Mouse (Mus musculus): ENCODE results near the gene Nckap5l.

The Nckap5l gene

DNA sequence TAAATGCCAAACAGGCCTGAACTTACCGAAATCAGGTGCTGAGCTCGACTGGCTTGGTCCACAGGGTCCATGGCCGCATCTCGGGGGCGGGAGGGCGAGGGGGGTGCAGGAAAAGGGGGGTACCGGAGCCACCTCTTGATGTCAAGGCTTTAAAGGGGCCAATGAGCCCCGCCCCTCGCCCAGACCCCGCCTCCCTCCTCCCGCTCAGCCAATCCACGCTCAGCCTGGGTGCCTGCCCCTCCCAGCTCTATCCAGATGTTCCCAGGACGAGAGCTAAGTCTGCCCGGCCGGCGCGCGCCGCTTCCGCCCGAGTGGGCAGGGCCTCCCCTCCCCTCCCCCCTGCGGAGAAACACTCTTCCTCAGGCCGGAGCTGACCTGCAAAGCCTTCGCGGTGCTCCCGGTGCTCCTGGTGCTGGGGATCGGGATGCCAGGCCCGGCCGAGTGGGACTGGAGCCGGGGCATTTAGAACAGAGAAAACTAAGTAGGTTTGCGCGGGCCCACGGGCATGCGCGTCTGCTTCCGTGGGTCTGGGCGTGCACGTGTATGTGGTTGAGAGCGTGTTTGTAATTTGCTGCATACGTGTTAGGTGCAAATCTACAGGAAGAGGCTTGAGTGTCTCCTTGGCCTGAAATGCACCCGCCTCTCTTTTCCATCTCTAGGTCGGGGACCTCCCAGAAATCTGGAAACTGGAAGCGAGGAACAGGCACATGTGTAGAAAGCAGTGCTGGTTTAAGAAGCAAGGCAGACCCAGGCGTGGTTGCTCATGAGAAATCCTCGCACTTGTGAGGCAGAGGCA is at the start of gene Nckap5l:
Gene Nckap5l (minus strand): TSS at position 143 of the 796 bp plus-strand sequence.
- DNase-seq (ENCODE audit: low spot score in 2 of 2): peak; percentile 86 to 88

DNA sequence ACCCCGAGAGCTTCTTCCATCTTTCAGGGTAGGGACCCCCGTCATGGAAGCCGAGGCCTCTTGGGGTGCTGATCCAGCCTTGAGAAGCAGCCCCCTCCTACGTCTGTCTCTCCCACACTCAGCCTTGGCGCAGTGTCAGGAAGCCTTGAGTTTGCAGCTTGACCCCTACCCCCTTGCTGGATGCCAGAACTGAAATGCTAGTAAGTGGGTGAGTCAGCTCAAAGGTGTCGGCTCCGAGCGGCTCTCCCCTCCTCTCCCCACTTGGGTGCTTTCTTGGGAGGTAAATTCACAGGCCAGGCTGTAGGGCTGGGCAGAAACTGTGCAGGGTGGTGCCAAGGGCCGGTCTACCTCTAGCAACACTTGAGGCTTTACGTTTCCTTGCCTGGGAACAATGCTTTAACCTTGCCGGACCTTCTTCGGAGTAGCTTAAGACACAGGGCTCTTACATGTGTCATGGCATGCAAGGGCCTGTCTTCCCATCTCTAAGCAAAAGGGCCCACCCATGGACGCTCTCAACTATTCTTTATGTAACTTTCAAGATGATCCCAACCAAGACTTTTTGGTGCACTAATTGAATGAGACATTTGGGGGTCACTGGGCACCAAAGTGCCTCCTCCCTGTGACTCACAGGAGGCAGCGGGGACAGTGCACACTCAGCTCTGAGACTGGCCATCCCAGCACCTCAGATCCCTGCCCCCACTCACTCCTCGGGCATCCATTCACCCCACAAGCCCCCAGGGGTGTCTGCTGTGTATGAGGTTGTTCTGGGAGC is 48.0 kb upstream of the Nckap5l start:
- no peak for DNase-seq (ENCODE audit: low spot score in 2 of 2)

DNA sequence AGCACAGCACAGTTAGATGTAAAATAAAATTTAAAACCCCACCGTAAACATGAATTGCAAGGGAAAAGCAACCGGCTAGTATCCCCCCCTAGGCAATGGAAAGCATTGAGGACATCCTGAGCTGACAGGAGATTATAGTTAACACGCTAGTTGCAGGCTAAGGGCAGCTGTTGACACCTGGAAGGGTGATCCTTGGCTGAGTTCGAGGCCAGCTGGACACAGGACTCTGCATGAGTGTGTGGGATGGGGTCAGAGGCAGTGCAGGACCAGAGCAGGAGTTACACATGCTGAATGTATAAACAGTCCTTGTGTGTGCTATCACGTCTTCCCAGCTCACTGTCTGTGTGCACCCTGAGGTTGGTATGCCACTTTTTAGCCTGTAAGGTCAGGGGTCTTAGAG is 45.7 kb upstream of the Nckap5l start:
- no peak for DNase-seq (ENCODE audit: low spot score in 2 of 2)

DNA sequence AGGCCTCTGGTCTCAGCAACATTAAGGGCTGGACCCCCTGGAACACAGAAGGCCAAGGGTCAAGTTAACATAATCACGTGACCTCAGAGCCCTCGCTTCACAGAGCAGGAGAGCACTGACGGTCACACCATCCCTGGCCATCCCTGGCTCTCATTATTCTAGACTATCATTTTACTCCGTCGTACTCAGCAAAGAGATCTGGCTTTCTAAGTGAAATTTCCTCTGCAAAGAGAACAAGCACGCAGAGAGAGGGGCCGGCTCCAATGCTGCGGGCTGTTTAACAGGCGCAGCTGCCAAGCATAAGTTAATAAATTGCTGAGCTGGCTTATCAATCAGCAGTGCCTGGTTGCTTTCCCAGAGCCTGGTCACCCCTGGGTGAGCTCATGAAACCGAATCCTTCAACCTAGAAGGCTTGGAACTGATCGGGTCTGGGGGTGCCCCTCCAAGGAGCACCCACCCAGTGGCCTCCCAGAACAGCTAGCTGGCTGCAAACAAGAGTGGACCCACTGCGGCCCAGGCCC is 44.8 kb upstream of the Nckap5l start:
- no peak for DNase-seq (ENCODE audit: low spot score in 2 of 2)

DNA sequence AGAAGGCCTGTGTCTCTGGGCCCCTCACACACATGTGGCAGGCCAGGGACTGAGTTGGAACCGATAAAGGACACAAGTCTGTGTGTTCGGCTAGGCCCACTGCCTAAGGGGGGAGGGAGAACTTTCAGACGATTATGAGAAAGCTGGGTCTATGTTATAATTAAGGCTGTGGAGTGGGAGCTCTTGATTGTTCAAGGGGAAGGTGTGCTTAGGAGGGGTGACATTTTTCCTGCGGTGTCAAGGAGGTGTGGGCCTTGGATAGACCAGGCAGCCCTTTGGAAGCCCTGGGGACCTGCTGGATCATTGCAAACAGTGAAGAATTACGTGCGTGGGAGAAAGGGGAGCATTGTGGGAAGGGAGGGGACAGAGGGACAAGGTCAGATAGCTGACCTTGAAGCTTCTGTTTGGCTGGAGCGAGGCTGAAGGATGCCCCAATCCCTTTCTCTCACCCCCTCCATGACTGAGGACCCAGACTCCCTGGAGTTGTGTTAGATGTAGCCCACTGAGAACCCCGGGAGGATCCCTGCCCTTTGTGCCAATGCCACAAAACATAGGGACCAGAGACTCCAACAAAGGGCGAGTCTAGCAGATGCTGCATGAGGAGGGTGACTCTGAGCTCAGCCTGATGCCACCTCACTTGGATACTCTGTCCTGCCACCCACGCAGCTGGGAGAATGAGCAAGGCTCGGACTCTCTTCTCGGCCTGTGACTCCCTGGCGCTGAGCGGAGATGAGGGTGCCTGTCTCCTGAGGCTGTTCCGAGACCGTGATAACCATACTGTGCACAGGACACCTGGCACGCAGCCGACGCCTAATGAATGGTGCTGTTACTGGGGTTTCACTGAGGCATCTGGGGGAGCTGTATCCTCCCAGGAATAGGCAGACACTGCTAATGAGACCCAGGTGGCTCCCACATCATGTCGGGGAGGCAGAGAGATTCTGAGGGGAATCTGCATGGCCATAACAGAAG is 44.0 kb upstream of the Nckap5l start:
- DNase-seq (ENCODE audit: low spot score in 2 of 2): peak; percentile 55 to 56

DNA sequence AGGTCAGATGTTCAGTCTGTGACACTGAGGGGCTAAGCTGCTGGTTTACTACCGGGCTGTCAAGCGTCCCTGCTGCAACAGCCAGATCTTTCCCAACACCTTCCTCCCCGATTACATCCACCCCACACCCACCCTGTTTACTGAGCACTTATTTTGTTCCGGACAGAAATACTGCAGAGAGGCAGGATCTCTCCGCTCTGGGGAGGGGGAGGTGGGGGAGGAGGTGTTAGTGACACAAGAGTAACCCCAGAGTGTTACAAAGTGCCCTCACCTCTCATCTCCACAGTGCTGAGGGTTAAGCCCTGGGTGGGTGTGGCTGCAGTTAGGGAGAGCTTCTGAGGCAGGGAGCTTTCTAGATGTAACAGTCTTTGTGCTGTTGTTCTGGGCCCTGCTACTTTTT is 42.8 kb upstream of the Nckap5l start:
- DNase-seq (ENCODE audit: low spot score in 2 of 2): no peak

DNA sequence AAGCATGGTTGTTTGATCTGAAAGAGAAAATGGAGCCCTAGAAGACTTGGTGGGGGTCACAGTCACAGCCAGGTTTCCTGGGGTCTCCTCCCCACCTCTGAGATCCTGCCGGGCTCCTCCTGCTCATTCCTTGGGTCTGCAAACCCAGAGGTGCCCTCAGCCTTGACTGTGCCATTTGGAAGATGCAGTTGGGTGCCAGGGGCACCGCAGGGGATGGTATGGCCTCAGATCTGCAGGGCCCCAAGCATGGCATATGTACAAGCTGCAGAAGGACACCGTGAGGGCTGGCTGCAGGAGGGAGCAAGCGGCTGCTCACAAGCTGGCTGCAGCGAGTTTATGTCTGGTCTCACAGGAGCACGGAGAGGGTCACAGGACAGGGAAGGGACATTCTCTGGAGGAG is 42.2 kb upstream of the Nckap5l start:
- no peak for DNase-seq (ENCODE audit: low spot score in 2 of 2)

DNA sequence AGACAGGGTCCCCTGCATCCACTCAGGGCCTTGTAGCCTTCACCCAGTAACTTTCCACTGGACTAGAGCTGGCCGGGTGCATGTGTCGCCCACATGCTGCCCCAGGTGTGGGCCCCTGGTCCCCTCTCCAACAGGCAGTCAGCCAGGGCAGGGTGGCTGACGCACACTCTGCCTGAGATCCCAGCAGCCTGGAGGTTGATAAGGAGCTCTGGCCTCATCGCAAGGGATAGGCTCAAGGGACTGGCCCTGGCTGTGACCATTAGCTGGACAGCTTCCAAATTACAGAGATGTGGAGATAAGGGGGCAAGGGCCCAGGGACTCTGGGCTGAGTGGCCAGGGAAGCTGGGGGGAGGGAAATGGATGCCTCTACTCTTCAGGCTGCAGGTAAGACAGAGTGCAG is 41.2 kb upstream of the Nckap5l start:
- DNase-seq (ENCODE audit: low spot score in 2 of 2): no peak

DNA sequence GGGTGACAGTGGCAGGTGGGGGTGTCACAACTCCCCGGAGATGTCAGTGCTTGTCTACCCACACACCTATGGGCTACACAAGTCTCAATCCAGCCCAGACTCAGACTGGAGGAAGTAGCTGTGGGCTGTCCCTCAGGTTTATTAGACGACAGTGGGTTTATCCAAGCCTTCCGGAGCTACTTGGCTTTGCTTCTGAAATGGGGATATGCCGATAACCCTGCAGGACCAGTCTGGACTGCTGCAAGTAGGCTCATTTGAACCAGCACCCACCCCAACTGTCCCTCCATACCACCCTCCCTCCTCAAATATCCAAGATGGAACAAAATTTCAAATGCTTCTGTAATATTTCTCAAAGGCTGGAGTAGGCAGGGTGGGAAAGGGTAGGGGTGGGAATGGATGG is 40.8 kb upstream of the Nckap5l start:
- no peak for DNase-seq (ENCODE audit: low spot score in 2 of 2)

DNA sequence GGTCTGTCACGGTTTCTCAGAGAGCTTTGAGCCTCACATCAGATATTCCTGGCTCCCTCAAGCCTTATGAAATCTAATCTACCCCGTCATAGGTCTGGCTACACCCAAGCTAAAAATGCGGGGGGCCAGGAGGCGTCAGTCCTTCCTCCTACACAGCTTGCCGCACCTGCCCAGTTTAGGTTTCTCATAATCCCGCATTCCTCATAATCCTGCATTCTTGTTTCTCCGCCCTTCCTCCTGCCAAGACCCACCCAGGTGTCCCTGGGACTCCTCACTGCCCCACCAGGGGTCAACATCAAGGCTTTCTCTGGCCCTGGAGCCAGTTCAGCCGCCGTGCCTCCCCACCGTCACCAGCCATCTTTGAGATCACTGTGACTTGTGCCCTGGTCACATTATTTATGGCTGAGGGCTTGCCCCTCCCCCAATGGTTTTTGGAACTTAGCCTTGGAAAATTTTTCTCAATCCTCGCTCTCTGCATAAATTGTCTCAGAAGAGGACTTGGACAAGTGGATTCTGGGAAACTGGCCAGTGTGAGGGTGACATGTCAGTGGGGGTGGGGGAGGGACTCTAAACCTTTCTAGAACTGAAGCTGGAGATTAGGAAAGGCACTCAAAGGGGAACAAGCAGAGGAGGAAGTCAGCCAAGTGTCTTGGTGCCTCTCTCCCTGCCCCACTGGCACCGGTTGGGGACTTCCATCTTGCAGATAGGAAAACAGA is 40.1 kb upstream of the Nckap5l start:
- DNase-seq (ENCODE audit: low spot score in 2 of 2): peak in 1 of 2 experiments; percentile 50

DNA sequence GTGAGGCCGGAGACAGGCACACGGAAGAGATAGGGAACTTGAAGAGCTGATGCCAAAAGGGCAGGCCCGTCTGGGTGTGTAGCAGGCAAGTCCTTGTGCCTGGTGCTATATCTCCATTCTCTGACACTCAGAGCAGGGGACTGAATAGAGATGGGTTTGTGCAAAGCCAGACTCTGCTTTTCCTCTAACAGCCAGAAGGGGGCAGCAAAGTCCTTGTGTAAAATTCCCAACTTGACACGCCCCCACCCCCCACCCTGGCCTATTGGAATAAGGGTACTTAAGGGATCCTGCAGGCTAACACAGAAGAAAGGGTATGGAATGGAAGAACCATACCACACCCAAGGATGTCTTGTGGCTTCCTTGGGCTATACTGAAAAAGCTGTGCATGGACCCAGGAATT is 39.5 kb upstream of the Nckap5l start:
- peak in 1 of 2 experiments; percentile 66 for DNase-seq (ENCODE audit: low spot score in 2 of 2)

DNA sequence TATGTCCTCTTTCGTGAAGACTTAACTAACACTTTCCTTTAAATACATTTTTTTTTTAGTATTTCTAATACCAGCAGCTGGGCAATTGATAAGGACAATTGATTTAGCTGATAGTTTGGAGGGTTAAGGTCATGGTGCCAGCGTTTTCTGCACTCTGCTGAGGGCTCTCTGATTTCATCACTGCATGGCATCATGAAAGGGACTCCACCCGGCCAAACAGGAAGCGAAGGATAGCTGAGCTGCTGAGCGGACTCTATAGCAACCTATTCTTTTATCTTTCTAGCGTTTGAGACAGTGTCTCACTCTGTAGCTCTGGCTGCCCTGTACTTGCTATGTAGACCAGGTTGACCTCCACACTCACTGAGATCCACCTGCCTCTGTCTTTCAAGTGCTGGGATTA is 27.2 kb upstream of the Nckap5l start:
- no peak for DNase-seq (ENCODE audit: low spot score in 2 of 2)

DNA sequence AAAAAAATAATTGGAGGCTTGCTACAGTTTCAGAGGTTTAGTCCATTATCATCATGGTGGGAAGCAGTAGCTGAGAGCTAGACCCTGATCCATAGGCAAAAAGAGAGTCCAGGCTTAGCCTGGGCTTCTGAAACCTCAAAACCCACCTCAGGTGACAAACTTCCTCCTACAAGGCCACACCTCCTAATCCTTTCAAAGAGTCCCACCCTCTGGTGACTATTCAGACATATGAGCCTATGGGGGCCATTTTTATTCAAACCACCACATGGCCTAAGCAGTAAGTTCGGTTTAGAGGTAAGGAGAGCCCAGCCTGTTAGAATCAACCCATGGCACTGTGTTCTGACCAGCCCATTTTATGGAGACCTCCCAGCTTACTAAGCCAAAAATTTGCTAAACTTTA is 18.3 kb upstream of the Nckap5l start:
- no peak for DNase-seq (ENCODE audit: low spot score in 2 of 2)

DNA sequence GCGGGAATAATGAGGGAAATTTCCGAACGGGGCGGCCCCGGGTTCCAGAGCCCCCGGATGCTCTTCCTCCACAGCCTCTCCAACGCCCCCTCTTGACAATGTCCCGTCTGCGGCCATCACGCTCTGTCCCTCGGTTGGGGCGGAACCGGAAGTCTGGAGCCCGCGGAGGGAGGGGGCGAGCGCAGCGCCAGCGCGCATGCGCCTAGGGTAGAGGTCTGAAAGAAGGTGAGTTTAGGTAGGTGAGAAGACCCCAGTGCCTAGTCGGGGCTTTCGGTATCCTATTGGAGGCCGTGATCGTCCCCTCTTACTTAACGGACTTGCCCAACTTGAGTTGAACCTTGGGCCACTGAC is 17.0 kb upstream of the Nckap5l start, which contains the start of gene Bcdin3d:
Gene Bcdin3d (minus strand): TSS at position 155 of the 351 bp plus-strand sequence.
- peak; percentile 65 to 74 for DNase-seq (ENCODE audit: low spot score in 2 of 2)

DNA sequence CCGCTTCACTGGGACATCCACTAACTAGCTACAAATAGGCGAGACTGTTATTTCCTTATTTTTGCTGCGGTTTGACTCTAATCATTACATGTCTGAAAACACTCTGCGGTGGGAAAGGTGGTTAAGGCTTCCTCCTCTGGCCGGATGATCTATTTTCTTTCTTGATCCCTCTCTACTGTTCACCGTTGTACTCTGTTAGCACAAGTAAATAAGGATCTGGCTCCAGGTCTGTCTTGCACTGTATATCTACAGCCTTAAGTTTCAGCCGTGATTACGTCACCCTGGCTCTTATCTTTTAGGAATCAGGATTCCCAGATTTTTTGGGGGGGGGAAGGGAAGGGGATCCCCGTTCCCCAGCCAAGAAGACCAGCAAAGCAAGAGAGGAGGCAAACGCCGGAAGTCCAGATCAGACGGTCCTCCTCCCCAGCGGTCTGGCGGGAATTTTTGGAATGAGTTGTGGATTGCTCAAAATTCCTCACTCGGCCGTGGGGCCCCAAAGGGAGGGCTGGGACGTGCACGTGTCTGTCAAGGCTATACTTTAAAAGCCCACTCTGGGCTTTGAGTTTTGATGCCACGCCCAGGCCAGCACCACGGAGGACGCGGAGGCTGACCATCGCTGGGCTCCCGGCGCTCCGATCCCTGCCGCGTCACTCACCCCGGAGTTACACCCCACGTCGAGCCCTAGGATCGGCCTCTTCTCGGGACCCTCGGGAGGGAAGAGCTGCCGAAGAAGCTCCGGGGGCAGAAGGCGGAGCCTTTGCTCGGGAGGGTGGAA is 16.4 kb upstream of the Nckap5l start:
- peak in 1 of 2 experiments; percentile 28 for DNase-seq (ENCODE audit: low spot score in 2 of 2)

DNA sequence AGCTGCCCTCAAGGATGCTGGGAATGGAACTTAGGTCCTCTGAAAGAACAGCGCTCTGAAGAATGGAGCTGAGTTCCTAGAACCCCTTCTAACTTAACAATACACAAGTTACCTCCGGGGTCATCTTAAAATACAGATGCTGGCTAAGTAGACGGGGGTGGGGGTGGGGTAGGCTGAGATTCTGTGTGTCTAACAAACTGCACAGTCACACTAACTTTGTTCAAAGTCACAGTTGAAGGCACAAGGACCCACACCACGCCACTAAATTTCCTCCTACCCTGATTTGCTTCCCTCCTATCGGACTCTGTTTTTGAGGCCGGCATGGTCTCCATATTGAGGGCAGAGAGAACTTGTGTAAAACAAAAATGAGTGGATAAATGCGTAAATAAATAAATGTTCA is 15.4 kb upstream of the Nckap5l start:
- DNase-seq (ENCODE audit: low spot score in 2 of 2): no peak

DNA sequence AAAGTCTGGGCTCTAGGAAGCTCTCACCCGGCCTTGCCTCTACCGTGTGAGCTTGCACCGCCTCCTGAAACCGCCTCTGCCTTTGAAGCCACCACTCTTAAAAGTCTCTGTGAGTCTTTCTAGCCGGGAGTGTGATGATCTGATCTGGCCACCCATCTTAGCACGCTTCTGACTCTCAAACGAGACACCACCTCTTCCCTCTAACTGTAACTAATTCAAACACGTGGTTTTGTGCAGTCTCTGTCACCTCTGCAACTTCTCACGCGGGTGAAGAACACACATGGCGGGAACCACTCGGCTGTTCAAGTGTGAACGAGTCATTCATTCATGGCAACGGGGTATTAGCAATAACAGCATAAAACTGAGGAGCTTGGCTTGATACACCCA is 14.1 kb upstream of the Nckap5l start:
- no peak for DNase-seq (ENCODE audit: low spot score in 2 of 2)

DNA sequence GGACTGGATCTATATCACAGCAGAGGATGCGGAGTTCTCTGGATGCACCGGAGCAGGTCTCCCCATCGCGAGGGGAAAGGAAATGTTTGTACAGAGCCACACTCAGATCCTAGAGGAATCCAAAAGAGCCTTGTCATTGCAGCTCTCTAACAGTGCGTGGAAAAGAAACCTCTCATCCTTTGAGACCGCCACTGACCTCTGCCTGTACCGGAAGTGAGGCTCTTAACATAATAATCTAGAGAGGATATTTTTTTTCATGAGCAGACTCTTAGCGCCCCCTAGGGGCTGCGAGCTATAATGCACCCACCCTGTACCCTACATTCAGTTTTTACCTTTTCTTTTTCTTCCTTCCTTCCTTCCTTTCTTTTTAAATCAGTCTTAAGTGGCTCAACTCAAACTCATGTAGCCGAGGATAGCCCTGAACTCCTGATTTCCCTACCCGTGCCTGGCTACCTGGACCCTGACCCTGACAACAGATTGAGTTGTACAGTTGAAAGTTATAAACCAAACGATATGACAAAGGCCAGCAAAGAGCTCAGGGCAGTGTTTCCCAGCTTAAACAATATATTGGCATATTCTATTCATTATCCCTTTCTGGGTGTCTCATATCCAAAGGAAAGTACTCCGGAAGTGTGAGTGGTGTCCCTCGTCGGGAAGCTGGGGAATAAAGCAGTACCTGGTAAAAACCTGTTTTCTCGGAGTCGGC is 13.6 kb upstream of the Nckap5l start:
- DNase-seq (ENCODE audit: low spot score in 2 of 2): peak in 1 of 2 experiments; percentile 33

DNA sequence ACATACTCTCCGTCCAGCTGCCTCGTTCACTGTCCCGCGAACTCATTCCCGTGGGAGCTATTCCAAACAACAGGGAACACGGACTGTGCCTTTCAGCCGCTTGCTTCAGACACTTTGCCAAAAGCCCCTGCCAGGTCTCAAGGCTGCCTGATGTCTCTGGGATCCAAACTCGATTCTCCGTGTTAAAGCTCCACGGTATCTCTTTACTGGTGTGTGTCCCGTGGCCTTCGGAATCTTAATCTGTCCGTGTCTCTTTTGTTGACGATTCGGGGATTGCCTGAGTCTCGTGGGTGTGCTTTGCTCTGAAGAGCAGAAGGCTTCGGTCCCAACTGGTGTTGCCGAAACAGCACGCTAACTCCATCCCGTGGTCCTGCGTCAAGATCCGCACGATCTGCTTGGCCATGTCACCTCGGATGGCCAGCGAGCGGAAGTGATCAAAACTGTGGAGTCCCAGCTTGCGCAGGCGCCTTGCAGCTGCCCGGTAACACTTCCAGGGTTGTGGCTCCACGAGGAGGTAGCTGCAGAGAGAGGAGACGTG is 12.7 kb upstream of the Nckap5l start:
- DNase-seq (ENCODE audit: low spot score in 2 of 2): no peak

All from right cerebral cortex, postnatal 36 days (tissue).